Mouse (Mus musculus) myocyte (in vitro differentiated cells): ENCODE data around the gene Tmx1.

ENCODE experiments used
- E2F4 ChIP-seq: IDR thresholded peaks from one replicate; pipeline ENCODE4 v1.6.1; 2011; ENCODE audit warnings: mild to moderate bottlenecking, control low read depth, moderate library complexity; ENCODE audit not compliant: insufficient read depth
- MAX ChIP-seq: IDR thresholded peaks from one replicate; pipeline ENCODE4 v1.6.1; 2011; ENCODE audit warnings: low read depth, mild to moderate bottlenecking, control low read depth
- POLR2A ChIP-seq: IDR thresholded peaks from one replicate; pipeline ENCODE4 v1.6.1; 2011; ENCODE audit warnings: low read depth, mild to moderate bottlenecking, control low read depth, moderate library complexity; ENCODE audit not compliant: insufficient read length
- SRF ChIP-seq: IDR thresholded peaks from one replicate; pipeline ENCODE4 v1.6.1; 2011; ENCODE audit warnings: low read depth; ENCODE audit not compliant: control insufficient read depth, insufficient read length
- TCF3 ChIP-seq: IDR thresholded peaks from one replicate; pipeline ENCODE4 v1.6.1; 2011; ENCODE audit warnings: low read depth, control low read depth; ENCODE audit not compliant: insufficient read length

- TF ChIP-seq POLR2A: no peak
- TF ChIP-seq MAX: no peak
- no peak for TF ChIP-seq SRF
- no peak for TF ChIP-seq E2F4
- no peak for TF ChIP-seq TCF3
Observed at GRCm38 (mm10) chr12:70422322-70423118, 30.4 kb upstream of the Tmx1 start.
